Mouse (Mus musculus) spleen, adult 2 months (tissue): ENCODE data around the gene Abhd14a. TPM values are rescaled to one million over a fixed set of nuclear protein-coding genes. Genes with fewer than 3 reads are reported as not detected.

Source experiments
- DNase-seq, 2 experiments: peaks; one replicate each; pipeline versions ENCODE4 v3.0.0 to v3.0.0-alpha.2; 2012 to 2021; ENCODE audit warnings: low spot score in 2 of 2, low read depth in 1 of 2
- H3K27ac ChIP-seq: fragments of 200-500 bp; 2 replicates; pipeline ENCODE4 v1.5.1; 2012; ENCODE audit warnings: low read length, inconsistent platforms; ENCODE audit not compliant: insufficient read depth
- H3K27me3 ChIP-seq: fragments of 200-500 bp; 2 replicates; pipeline ENCODE4 v1.6.1; 2012; ENCODE audit warnings: mild to moderate bottlenecking, moderate library complexity, low read length, inconsistent platforms; ENCODE audit not compliant: control insufficient read depth, insufficient read depth
- H3K36me3 ChIP-seq: fragments of 200-500 bp; 2 replicates; pipeline ENCODE4 v1.6.1; 2012; ENCODE audit warnings: mild to moderate bottlenecking, low read length, inconsistent platforms; ENCODE audit not compliant: control insufficient read depth, insufficient read depth
- H3K4me1 ChIP-seq: fragments of 200-500 bp; 2 replicates; pipeline ENCODE4 v1.6.1; 2011; ENCODE audit warnings: inconsistent platforms; ENCODE audit not compliant: control insufficient read depth, insufficient read depth, insufficient read length
- H3K4me3 ChIP-seq: fragments of 200-500 bp; 2 replicates; pipeline ENCODE4 v1.5.1; 2011; ENCODE audit warnings: mild to moderate bottlenecking, inconsistent platforms; ENCODE audit not compliant: insufficient read depth, insufficient read length; ENCODE audit errors: extremely low read depth
- CTCF ChIP-seq: fragments of 200-500 bp; IDR thresholded peaks from 2 replicates; pipeline ENCODE4 v1.5.1; 2011; ENCODE audit warnings: mild to moderate bottlenecking, inconsistent platforms; ENCODE audit not compliant: insufficient read depth, insufficient read length, insufficient replicate concordance; ENCODE audit errors: extremely low read depth
- POLR2A ChIP-seq: fragments of 200-500 bp; IDR thresholded peaks from 2 replicates; pipeline ENCODE4 v1.6.1; 2011; ENCODE audit warnings: low read depth, low read length, inconsistent platforms
- WGBS: fragments of 180-500 bp; shearing (Covaris S2); methylation state at CpG from one replicate; pipeline ENCODE4 v1.1.7; 2018; 5-methylcytosine and 5-hydroxymethylcytosine counted together
- polyA plus RNA-seq: library from polyadenylated mRNA; depleted of rRNA; stranded (reverse); fragments of >200 nt; gene quantifications from 2 replicates; pipeline ENCODE4 v1.2.3, GENCODE M21; 2012

Gene Abhd14a
- polyA plus RNA-seq, 1 experiment: 11.5 TPM

DNA sequence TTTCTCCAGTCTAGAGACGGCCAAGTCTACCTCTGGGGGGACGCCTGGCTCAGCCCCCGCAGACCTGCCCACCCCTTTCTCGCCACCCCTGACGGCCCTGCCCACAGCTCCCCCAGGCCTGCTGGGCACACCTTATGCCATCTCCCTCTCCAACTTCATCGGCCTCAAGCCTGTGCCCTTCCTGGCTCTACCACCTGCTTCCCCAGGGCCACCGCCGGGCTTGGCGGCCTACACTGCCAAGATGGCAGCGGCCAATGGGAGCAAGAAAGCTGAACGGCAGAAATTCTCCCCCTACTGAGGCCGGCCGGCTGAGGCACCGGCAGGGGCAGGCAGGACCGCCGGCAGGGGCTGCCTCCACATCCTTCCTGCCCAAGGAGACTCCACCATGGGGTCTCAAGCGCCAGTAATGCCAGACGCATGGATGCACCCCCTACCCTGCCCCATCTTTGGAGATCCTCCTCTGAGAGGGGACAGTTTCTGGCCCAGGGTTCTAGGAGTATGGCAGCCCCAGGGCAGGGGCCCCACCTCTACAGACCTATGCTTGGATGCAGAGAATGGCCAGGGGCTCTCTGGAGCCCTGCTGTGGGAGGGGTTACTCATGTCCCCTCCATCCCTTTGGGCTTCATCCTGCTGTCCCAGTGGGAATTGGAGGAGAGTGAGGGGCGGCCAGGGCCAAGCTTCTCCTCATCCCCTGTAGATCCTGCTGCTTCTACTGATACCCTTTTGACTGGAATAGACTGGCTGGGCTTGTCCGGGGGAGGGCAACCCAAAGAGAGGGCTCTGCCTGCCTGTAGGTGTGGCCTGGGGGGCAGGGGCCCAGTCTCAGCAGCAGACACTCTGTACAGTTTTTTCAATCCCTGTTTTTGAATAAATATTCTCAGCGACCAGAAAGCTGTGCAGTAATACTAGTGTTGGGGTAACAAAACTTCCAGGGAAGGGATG lies 15.9 kb upstream of the Abhd14a start:
- TF ChIP-seq CTCF (no peak), POLR2A (no peak)
- DNase-seq: no peak
- Histone ChIP-seq H3K27me3 (peaks cover 6% of the 10 kb centered on the region; the same call in 1 of the 2 replicates), H3K27ac (no peak overlapping the region), H3K4me1 (peaks cover 12% of the 10 kb centered on the region), H3K4me3 (no peak overlapping the region), H3K36me3 (no peaks in the 10 kb centered on the region)
- WGBS: 89% methylated on average over 21 of the region's 21 CpGs

DNA sequence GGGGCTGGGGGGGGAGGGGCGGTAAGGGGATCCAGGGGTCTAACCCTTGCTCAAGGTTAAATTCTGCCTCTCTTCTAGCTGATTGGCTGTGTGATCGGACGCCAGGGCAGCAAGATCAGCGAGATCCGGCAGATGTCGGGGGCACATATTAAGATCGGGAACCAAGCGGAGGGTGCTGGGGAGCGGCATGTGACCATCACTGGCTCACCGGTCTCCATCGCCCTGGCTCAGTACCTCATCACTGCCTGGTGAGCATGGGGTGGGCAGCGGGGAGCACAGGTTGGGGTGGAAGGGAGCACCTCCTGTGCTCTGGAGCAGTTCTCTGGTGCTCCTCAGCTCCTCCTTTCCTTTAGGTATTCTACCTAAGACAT lies 14.9 kb upstream of the Abhd14a start:
- Histone ChIP-seq H3K27ac (no peak overlapping the region), H3K4me1 (peaks cover 12% of the 10 kb centered on the region), H3K36me3 (no peaks in the 10 kb centered on the region), H3K27me3 (peaks cover 6% of the 10 kb centered on the region; the same call in 1 of the 2 replicates), H3K4me3 (no peak overlapping the region)
- no peak for TF ChIP-seq POLR2A
- no peak for TF ChIP-seq CTCF
- 98% methylated on average over 12 of the region's 12 CpGs for WGBS
- no peak for DNase-seq

DNA sequence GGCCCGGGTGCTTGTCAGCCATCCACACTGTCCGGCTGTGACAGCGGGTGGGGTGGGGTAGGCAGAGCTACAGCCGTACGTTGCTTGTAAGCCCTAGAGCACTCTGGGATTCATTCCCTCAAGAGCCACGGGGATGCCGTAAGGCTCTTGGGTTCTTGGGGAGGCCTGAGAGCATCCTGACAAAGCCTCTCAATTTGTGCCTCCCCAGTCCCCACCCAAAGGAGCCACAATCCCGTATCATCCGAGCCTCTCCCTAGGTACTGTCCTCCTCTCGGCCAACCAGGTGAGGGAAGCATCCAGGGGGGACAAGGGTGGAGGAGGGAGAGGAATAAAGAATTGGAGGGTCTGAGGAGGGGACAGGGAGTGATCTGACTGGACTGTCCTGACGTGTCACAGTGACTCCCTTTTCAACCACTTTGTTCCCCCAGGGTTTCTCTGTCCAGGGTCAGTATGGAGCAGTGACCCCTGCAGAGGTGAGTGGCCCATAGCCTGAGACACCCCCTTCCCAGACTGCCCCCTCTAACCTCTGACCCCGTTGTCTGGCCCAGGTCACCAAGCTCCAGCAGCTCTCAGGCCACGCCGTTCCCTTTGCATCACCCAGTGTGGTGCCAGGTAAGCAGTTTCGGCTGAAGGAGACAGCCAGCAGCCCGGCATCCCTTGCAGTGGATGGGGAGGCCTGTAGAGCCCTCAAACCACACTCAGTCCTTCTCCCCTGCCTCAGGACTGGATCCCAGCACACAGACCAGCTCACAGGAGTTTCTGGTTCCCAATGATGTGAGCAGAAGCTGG lies 14.4 kb upstream of the Abhd14a start:
- Histone ChIP-seq H3K4me3 (no peak overlapping the region), H3K27ac (no peak overlapping the region), H3K27me3 (peaks cover 6% of the 10 kb centered on the region; the same call in 1 of the 2 replicates), H3K36me3 (no peaks in the 10 kb centered on the region), H3K4me1 (peaks cover 12% of the 10 kb centered on the region)
- WGBS: 94% methylated on average over 16 of the region's 16 CpGs
- no peak for DNase-seq
- TF ChIP-seq CTCF: no peak
- no peak for TF ChIP-seq POLR2A

DNA sequence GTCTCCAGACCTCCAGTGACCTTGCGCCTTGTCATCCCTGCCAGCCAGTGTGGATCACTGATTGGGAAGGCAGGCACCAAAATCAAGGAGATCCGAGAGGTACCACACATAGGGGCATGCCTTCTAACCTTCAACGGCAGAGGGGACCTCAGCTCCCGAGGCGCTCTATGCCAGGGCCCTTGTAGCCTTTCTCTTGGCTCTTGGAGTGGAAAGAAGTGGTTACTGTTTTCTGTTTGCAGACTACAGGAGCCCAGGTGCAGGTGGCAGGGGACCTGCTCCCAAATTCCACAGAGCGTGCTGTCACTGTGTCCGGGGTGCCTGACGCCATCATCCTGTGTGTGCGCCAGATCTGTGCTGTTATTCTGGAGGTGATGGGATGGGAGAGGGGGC lies 13.5 kb upstream of the Abhd14a start:
- no peak for DNase-seq
- TF ChIP-seq POLR2A: no peak
- TF ChIP-seq CTCF: no peak

DNA sequence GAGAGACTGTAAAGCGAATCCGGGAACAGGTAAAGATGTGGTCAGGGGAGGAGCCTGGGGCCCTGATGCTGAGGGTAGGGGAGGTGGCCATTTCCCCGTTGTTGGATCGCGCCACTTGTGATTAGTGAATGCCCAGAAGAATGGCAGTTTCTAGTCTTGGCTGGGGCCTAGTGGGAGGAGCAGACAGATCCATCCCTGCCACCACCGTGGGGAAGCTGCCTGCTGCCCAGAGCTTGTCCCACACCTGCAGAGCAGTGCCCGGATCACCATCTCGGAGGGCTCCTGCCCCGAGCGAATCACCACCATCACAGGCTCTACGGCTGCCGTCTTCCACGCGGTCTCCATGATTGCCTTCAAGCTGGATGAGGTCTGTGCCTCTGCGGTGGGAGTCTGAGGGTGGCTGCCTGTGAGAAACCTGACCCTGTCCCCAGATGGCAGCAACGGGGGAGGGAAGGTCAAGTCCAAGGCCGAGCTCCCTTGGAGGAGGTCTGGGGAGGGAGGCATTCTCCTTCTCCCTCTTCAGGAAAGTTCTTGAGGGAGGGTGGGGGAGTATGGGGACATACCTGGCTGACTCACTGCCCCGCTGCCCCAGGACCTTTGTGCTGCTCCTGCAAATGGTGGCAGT lies 13.0 kb upstream of the Abhd14a start:
- Histone ChIP-seq H3K4me3 (no peak overlapping the region), H3K27me3 (peaks cover 6% of the 10 kb centered on the region; the same call in 1 of the 2 replicates), H3K36me3 (no peaks in the 10 kb centered on the region), H3K27ac (no peak overlapping the region), H3K4me1 (peaks cover 10% of the 10 kb centered on the region)
- TF ChIP-seq CTCF: no peak
- no peak for TF ChIP-seq POLR2A
- WGBS: 93% methylated on average over 18 of the region's 18 CpGs
- DNase-seq: no peak

More for the DNA sequence above, 13.5 kb upstream of the Abhd14a start:
- Histone ChIP-seq H3K27ac (no peak overlapping the region), H3K36me3 (no peaks in the 10 kb centered on the region), H3K4me3 (no peak overlapping the region), H3K27me3 (peaks cover 6% of the 10 kb centered on the region; the same call in 1 of the 2 replicates), H3K4me1 (peaks cover 12% of the 10 kb centered on the region)
- 96% methylated on average over 9 of the region's 9 CpGs for WGBS

DNA sequence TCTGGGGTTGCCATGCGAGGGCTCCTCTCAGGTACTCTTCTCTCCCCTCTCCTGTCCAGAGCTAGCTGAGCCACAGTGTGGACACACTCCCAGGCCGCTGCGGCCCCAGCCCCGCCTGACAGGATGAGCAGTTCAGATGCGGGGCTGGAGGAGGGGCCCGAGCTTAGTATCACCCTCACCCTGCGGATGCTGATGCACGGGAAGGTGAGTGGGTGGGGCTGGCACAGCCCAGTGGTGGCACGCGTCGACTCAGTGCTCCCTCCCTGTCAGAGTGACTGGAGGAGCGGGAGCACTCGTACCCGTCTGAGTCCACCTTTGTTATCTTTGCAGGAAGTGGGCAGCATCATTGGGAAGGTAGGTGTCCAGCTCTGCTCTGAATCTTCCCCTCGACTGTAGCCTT lies 12.5 kb upstream of the Abhd14a start:
- no peak for TF ChIP-seq POLR2A
- no peak for DNase-seq
- WGBS: 91% methylated on average over 15 of the region's 15 CpGs
- no peaks in the 10 kb centered on the region for H3K36me3 ChIP-seq
- peaks cover 4% of the 10 kb centered on the region; the same call in 1 of the 2 replicates for H3K4me1 ChIP-seq
- H3K27me3 ChIP-seq: peaks cover 4% of the 10 kb centered on the region; the same call in 1 of the 2 replicates
- H3K4me3 ChIP-seq: no peak overlapping the region
- H3K27ac ChIP-seq: no peak overlapping the region
